Mouse (Mus musculus): Measurements from ENCODE around the gene Ube2f.

DNA sequence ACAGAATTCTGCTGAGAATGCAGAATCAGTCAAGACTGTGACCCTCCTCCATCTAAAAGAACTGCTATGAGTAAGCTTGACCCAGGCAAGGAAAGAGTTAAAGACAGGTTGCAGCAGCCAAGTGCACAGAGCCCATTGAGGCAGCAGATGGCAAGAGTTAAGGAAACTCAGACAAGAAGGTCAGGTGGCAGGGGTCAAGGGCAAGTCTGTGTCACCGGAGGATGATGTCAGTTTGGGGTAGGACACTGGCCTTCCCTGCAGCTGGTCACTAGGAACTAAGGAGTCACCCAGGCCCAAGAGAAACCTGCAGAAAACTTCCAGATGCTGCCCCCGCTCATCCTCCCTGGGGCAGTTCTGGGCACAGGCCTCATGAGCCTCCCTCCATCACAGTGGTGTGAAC lies 74.5 kb downstream of the Ube2f start:
- TF ChIP-seq CTCF (IDR thresholded peaks at IDR 0.05; ENCODE audit: extremely low read depth, insufficient read depth, insufficient read length, insufficient replicate concordance), result no peak
- no peak for TF ChIP-seq POLR2A (IDR thresholded peaks at IDR 0.05; ENCODE audit: low read depth, low read length)
